9 mouse cellular contexts compared by ENCODE assay signal in genomic region chr10:60816872-60817648, GRCm38 (mm10). TPM values are rescaled to one million over a fixed set of nuclear protein-coding genes. Genes with fewer than 3 reads are reported as not detected.
A peak's percentile ranks its signal among the peaks of the same experiment; 100 is the strongest.
DNase-seq lines count a peak whose midpoint lies in the region; ATAC-seq lines count a peak whose summit lies in the region.
"Had no signal": no experiment of that assay in that cellular context is flagged by ENCODE, and none has a peak within 500 bp of the region (broad histone marks: within the 10 kb centered on the region; RNA-seq: fewer than 3 reads in every experiment).

No protein-coding gene starts in this region.

- 48% methylated on average over 14 of the region's 14 CpGs for WGBS in forebrain, embryonic 10.5 days
- WGBS in forebrain, embryonic 11.5 days: 56% methylated on average over 14 of the region's 14 CpGs
- 31% methylated on average over 14 of the region's 14 CpGs for WGBS in forebrain, embryonic 16.5 days
- WGBS in hindbrain, embryonic 15.5 days: 34% methylated on average over 14 of the region's 14 CpGs

- no peak overlapping the region for H3K4me2 ChIP-seq in forebrain, embryonic 11.5 days (ENCODE audit: low read depth, low read length, severe bottlenecking)
- H3K4me2 ChIP-seq in forebrain, embryonic 16.5 days (ENCODE audit: low read length): peak overlapping the region; percentile 9; the same call in 1 of the 2 replicates
- H3K4me2 ChIP-seq in hindbrain, embryonic 15.5 days: 0 out of 2 replicates have a peak overlapping the region, but pooled peaks have one; percentile 7
- H3K4me2 ChIP-seq: stomach, embryonic 15.5 days had no signal

- H3K27ac ChIP-seq in forebrain, embryonic 10.5 days: peak overlapping the region; percentile 80
- no peak overlapping the region for H3K27ac ChIP-seq in forebrain, embryonic 11.5 days (ENCODE audit: low read depth, low read length)
- 0 out of 2 replicates have a peak overlapping the region, but pooled peaks have one; percentile 16 for H3K27ac ChIP-seq in brown adipose tissue, adult 24 weeks (replicated peaks; ENCODE audit: low read depth, low read length)
- H3K27ac ChIP-seq in forebrain, embryonic 16.5 days (ENCODE audit: low read length): peak overlapping the region; percentile 34; the same call in 1 of the 2 replicates
- 0 out of 2 replicates have a peak overlapping the region, but pooled peaks have one; percentile 1 for H3K27ac ChIP-seq in hindbrain, embryonic 15.5 days (replicated peaks)
- H3K27ac ChIP-seq: stomach, embryonic 15.5 days had no signal

- no peak overlapping the region for H3K9ac ChIP-seq in forebrain, embryonic 11.5 days (ENCODE audit: low read length)
- H3K9ac ChIP-seq in forebrain, embryonic 16.5 days (replicated peaks; ENCODE audit: low read depth, low read length): no peak overlapping the region
- H3K9ac ChIP-seq in hindbrain, embryonic 15.5 days: no peak overlapping the region
- H3K9ac ChIP-seq: stomach, embryonic 15.5 days had no signal

- H3K9me3 ChIP-seq in forebrain, embryonic 10.5 days: no peaks in the 10 kb centered on the region
- H3K9me3 ChIP-seq in forebrain, embryonic 11.5 days (ENCODE audit: control insufficient read depth, low read length): no peaks in the 10 kb centered on the region
- no peaks in the 10 kb centered on the region for H3K9me3 ChIP-seq in forebrain, embryonic 16.5 days (ENCODE audit: control insufficient read depth, low read length)
- H3K9me3 ChIP-seq in hindbrain, embryonic 15.5 days: no peaks in the 10 kb centered on the region
- H3K9me3 ChIP-seq: stomach, embryonic 15.5 days had no signal

- H3K27me3 ChIP-seq in forebrain, embryonic 10.5 days (ENCODE audit: poor library complexity, severe bottlenecking): peaks cover 46% of the 10 kb centered on the region
- peaks cover 2% of the 10 kb centered on the region; the same call in 1 of the 2 replicates for H3K27me3 ChIP-seq in forebrain, embryonic 11.5 days (ENCODE audit: control insufficient read depth, insufficient read depth, low read length)
- H3K27me3 ChIP-seq in forebrain, embryonic 16.5 days (replicated peaks; ENCODE audit: control insufficient read depth, insufficient read depth, low read length): peaks cover 6% of the 10 kb centered on the region; the same call in 1 of the 2 replicates
- H3K27me3 ChIP-seq in hindbrain, embryonic 15.5 days: peaks cover 14% of the 10 kb centered on the region
- H3K27me3 ChIP-seq: stomach, embryonic 15.5 days had no signal

- H3K4me3 ChIP-seq in forebrain, embryonic 10.5 days: no peak overlapping the region
- no peak overlapping the region for H3K4me3 ChIP-seq in forebrain, embryonic 11.5 days (ENCODE audit: low read depth, low read length)
- H3K4me3 ChIP-seq in brown adipose tissue, adult 24 weeks (ENCODE audit: insufficient read depth, low read depth, low read length): no peak overlapping the region; the same call in 1 of the 2 replicates
- no peak overlapping the region for H3K4me3 ChIP-seq in forebrain, embryonic 16.5 days (replicated peaks; ENCODE audit: low read length)
- H3K4me3 ChIP-seq in hindbrain, embryonic 15.5 days: no peak overlapping the region
- H3K4me3 ChIP-seq: stomach, embryonic 15.5 days had no signal

- peaks cover 84% of the 10 kb centered on the region for H3K4me1 ChIP-seq in forebrain, embryonic 10.5 days
- H3K4me1 ChIP-seq in forebrain, embryonic 11.5 days (replicated peaks; ENCODE audit: control insufficient read depth, insufficient read depth, low read length): peaks cover 38% of the 10 kb centered on the region
- peaks cover 38% of the 10 kb centered on the region for H3K4me1 ChIP-seq in brown adipose tissue, adult 24 weeks (ENCODE audit: control insufficient read depth, insufficient read depth, insufficient read length, low read length)
- H3K4me1 ChIP-seq in forebrain, embryonic 16.5 days (replicated peaks; ENCODE audit: control insufficient read depth, insufficient read depth, low read length): peaks cover 20% of the 10 kb centered on the region
- peaks cover 38% of the 10 kb centered on the region for H3K4me1 ChIP-seq in hindbrain, embryonic 15.5 days (replicated peaks)

- ATAC-seq in forebrain, embryonic 11.5 days (replicated peaks; ENCODE audit: low FRiP score): no peak
- peak; percentile 78 for ATAC-seq in forebrain, embryonic 16.5 days
- ATAC-seq in hindbrain, embryonic 15.5 days (ENCODE audit: low FRiP score, low read depth): peak; percentile 66; the same call in 1 of the 2 replicates

- no peaks in the 10 kb centered on the region for H3K36me3 ChIP-seq in forebrain, embryonic 10.5 days (replicated peaks)
- no peaks in the 10 kb centered on the region for H3K36me3 ChIP-seq in forebrain, embryonic 11.5 days (ENCODE audit: control insufficient read depth, insufficient read depth, low read length)
- no peaks in the 10 kb centered on the region for H3K36me3 ChIP-seq in forebrain, embryonic 16.5 days (ENCODE audit: control insufficient read depth, insufficient read depth)
- H3K36me3 ChIP-seq in hindbrain, embryonic 15.5 days: no peaks in the 10 kb centered on the region
- H3K36me3 ChIP-seq: stomach, embryonic 15.5 days had no signal

- DNase-seq in forebrain, embryonic 10.5 days (ENCODE audit: extremely low spot score, low spot score): no peak
- no peak for DNase-seq in forebrain, embryonic 11.5 days (ENCODE audit: low spot score)
- DNase-seq in layer of hippocampus, postnatal 14 days (ENCODE audit: low spot score in 2 of 2): peak; percentile 58 to 62
- peak; percentile 90 for DNase-seq in lung, postnatal 10 days
- peak; percentile 34 for DNase-seq in right cerebral cortex, postnatal 25 days

RNA-seq across cellular contexts. Expression of gene Unc5b, which starts 14.3 kb away (rescaled TPM):
- 3.2 and 3.4 TPM in 2 replicates for polyA plus RNA-seq in forebrain, embryonic 10.5 days (2016; fragmentation: Nextera tagmentation; extraction: Ambion mirVana)
- 4.0 TPM in 2 replicates for polyA plus RNA-seq in forebrain, embryonic 11.5 days (2014; fragmentation: Nextera tagmentation; extraction: Ambion mirVana)
- 1.7 and 2.5 TPM in 2 replicates for polyA plus RNA-seq in brown adipose tissue, adult 24 weeks (2012; ENCODE audit: insufficient read depth, insufficient read length, missing spikeins)
- polyA plus RNA-seq in forebrain, embryonic 16.5 days (2015; fragmentation: Nextera tagmentation; extraction: Ambion mirVana): 2.2 and 2.6 TPM in 2 replicates
- 2.8 and 3.5 TPM in 2 replicates for polyA plus RNA-seq in hindbrain, embryonic 15.5 days (2015; fragmentation: Nextera tagmentation; extraction: Ambion mirVana)
- 10 to 100 TPM; 11.9 to 12.6 TPM for total RNA-seq in layer of hippocampus, postnatal 14 days (2021)

Comparison
In these comparisons a context has a peak if more than half of its experiments do, and no peak if none do; other contexts are left out.
1. DNase-seq: peak in layer of hippocampus, postnatal 14 days (2 of 2), lung, postnatal 10 days (single experiment) and right cerebral cortex, postnatal 25 days (single experiment); none in forebrain, embryonic 10.5 days (single experiment) and forebrain, embryonic 11.5 days (single experiment).